Mouse (Mus musculus) induced T-regulatory cell, adult 2 months (primary cell): Measurements from ENCODE around the gene 6330403K07Rik.

Experiments
- DNase-seq: peaks from one replicate; pipeline ENCODE4 v3.0.0-alpha.2; 2012; ENCODE audit warnings: low read depth

Gene 6330403K07Rik

GRCm38 (mm10) chr11:71033163-71033761, at the start of gene 6330403K07Rik:
TSS of gene 6330403K07Rik (minus strand) at chr11:71033513.
- DNase-seq, result peak; percentile 68

DNA sequence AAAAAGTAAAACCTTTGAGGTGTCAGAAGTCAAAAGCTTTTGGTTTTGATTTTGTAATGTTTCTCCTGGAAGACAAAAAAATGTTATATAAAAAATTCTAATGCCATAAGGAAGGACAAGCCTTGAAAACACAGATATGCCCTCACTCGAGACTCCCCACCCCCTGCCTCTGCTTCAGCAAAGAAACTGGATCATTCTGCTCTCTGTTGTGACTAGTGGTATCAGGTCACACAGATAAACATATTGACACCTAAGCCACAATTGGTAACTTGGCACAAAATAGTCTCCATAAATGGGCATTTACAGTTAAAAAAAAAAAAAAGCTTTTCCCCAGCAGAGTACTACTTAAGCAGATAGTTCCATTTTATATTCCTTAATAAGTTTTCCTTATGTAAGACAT, 43.0 kb upstream of the 6330403K07Rik start:
- no peak for DNase-seq

DNA sequence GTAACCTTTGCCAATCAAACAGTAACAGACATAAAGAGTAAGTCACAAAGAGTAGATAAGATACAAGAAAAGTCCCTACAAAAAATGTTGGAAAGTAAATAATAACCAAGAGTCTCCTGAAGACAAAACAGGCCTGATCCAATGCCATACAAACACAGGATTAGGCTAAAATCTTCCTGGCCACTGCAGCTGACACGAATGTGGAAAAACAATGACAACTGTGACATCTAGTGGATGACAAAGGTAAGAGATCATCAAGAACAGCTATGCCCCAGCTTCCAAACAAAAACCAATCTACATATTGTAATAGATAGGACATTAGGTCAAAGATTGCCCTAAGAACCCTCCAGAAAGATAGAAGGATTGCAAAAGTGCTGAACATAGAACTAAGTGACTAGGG, 19.2 kb upstream of the 6330403K07Rik start:
- DNase-seq, result peak; percentile 59

GRCm38 (mm10) chr11:71039526-71040298, 6.4 kb upstream of the 6330403K07Rik start:
- no peak for DNase-seq

GRCm38 (mm10) chr11:71032491-71033162, 686 bp downstream of the 6330403K07Rik start:
- no peak for DNase-seq

DNA sequence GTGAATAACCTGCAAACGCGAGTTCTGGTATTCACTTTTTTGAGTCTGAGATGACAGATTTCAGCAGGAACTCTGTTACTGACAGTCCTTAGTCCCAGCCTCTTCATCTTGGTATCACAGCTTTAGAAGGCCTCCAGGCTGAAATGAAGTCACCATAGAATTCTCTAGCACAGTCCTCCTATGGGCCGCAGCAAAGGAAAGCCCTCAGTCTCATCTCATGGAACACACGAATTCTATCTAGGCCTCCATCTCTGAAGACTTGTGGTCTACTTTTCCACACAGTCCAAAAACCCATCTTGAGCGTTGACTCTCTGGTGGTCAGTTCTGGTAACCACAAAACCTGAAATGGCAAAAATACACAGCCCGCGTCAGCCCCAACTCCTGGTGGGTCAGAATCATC, 1.2 kb downstream of the 6330403K07Rik start:
- DNase-seq, result no peak

DNA sequence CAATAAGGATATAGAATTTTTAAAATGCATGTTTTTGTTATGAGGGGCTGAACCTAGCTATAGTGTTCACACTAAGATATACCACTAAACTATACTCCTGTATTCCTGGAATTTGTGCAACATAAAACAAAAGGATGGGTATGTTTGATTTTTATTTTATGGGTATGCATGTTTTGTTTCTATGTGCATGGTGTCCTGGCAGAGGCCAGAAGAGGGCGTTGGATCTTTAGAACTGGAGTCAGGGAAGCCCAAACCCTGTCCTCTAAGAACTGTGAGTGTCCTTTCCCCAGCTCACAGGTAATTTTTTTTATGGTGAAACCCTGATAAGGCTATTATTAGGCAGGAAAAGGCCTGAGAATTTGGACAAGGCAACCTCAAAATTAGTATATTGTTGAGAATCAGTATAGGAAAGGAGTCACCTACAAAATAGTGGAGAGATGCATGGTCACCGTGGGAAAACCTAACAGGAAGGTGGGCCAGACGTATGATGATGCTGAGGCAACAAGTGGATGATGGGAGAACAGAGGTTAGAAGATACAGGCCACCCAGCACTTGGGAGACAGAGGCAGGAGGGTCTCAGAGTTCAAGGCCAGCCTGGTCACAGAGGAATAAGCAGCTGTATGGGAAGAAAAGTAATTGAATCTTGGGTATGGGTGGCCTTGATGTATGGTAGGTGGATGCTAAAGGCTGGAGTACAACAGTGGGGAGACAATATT, 3.8 kb downstream of the 6330403K07Rik start:
- DNase-seq, result no peak

GRCm38 (mm10) chr11:71028280-71028679, 5.0 kb downstream of the 6330403K07Rik start:
- no peak for DNase-seq

GRCm38 (mm10) chr11:71019201-71020068, 13.9 kb downstream of the 6330403K07Rik start, which contains the start of the genes Mis12 and Derl2:
TSS of gene Mis12 (plus strand) at chr11:71019611.
TSS of gene Derl2 (minus strand) at chr11:71019841.
- peak; percentile 98 for DNase-seq

DNA sequence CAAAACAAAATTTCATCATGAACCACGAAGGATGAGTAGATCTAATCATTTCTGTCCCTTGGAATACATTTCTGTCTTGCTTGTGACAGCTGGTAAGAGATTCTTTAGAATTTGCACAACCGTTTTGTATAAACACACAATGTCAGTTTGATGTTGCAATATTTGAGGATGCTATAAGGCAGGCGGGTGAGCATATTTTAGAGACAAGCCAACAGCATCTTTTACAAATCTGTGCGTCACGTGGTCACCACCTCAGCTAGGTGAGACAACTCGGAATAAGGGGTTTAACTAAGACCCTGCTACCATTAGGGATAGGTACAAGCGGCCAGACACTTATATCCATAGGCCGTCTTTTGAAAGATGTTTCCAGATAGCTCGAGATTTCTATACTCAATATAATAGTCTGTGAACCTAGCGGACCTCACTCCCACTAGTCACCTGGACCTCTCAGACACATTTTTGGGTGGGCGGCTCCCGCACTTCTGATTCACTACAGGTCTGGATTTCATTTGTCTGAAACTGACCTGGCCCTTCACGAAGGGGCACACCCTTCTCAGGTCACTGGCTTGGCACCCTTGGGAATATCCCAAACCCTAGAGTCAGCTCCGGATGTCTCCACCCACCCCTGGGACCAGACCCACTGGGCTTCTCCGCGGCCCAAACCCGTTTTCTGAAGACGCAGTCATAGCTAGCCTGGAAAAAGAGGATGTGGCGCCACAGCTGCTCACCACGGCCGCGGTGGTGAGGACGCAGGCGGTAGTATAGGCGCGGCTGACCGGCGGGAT, 14.7 kb downstream of the 6330403K07Rik start:
- no peak for DNase-seq

DNA sequence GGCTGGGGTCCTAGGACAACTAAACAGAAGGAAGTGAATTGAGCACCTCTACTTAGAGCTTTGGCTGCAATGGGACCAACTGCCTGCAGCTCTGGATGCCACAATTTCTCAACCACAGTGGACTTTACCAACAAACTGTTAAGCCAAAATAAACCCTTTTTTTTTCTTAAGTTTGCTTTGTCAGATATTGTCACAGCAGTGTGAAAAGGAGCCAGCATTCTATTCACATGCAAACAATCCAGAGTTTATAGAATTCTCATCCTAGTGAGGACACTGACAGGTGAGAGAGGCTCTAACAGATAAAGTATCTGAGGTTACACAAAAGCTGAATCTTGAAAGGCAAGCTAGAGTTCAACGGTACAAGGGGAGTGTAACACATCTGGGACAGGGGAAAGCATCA, 16.3 kb downstream of the 6330403K07Rik start:
- DNase-seq, result no peak

DNA sequence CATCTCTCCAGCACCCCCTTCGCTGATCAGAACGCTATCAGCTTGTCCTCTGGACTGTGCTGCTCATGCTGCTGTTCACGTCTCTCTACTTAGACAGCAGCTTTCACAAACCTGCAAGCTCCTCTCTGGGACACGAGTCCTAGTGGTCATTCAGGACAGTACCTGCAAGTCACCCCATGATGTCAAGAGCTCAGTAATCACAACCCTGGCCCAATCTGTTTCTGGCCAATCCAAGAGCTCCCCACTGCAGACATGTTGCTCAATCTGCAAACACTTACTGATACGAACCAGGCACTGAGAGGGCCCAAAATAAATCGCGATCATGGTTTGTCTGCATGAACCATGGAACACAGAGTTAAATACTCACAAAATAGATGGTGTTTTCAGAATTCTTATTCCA, 20.6 kb downstream of the 6330403K07Rik start:
- DNase-seq, result no peak

DNA sequence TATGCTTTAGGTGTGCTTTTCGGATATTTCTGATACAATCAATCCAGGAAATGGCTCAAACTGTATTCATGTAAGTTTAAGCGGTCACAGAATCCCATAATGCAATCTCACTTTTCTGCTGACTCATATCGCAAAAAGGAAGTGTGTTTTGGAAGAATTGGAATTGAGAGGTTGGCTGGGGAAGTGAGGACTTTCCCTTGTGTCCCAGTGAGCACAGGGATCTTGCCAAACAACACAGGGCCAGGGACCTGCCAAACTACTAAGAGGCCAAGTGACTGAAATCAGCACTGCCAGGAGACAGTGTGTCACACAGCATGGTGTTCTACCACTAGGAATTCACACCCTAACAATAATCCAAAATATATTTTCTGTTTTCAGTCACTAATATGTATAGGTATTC, 25.0 kb downstream of the 6330403K07Rik start:
- no peak for DNase-seq

DNA sequence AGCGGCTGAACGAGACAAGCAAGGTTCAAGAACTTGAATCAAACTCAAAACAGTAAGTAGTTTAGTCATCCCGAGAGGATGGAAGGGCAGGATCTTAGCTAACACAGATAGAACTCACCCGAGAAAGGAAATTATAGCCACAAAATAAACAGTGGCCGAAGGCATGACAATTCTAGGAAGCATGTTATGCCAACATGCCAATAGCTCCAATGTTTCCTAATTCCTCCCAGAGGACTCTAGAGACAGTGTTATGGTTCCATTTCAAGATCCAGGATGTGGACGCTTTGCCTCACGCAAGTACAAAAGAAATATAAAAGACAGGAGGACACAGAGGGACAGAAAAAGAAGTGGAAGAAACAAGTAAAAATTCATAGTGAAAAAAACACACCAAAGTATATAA, 25.5 kb downstream of the 6330403K07Rik start:
- no peak for DNase-seq

- DNase-seq, result no peak
Measured at GRCm38 (mm10) chr11:71007026-71007425, 26.3 kb downstream of the 6330403K07Rik start.

DNA sequence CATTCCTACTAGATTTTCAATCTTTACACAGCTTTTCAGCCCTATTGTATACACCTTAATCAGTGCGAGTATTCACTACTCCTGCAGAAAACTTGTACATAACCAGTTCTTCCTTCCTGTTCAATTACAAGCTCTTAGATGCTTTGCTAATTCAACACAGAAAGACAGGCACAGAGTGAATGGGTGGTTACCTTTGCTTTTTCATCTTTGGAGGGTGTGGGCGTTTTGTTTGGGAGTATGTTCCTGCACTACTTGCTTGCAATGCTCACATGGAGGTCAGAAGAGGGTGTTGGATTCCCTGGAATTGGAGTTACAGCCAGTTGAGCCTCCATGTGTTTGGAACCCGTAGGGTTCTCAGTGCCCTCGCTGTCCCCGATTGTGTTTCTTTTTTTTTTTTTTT, 28.3 kb downstream of the 6330403K07Rik start:
- DNase-seq, result peak; percentile 52

DNA sequence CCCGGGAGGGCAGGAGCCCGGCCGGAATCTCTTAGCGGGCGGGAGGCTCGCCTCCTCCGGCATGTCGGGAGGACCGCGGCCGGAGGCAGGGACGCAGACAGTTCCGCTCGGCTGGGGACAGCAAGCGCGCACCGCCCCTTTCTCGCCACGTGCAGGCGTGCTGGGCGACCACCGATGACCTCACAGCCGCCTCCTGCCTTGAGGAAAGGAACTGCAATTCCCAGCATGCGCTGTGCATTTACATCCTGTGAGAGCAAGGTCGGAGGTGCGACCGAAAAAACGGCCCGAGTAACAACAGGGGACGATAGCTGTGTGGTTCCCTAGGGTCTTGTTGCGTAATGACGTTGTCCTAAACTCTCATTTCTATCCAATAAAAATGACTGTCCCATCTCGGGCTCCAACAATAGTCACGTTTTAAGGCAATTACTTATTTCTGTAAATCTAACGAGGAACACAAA, 29.0 kb downstream of the 6330403K07Rik start, which contains the start of gene Dhx33:
Gene Dhx33, minus strand, starts transcription at position 122 of the 458 bp plus-strand sequence.
- DNase-seq, result peak; percentile 99

GRCm38 (mm10) chr11:71003611-71004315, 29.6 kb downstream of the 6330403K07Rik start:
- DNase-seq, result peak; percentile 65

- DNase-seq, result no peak
Measured at GRCm38 (mm10) chr11:71001167-71001566, 32.1 kb downstream of the 6330403K07Rik start.
